Mouse (Mus musculus) embryonic fibroblast, embryonic 13.5 days (primary cell): ENCODE data around the gene Iffo1. TPM values are rescaled to one million over a fixed set of nuclear protein-coding genes. Genes with fewer than 3 reads are reported as not detected.
A peak's percentile ranks its signal among the peaks of the same experiment; 100 is the strongest.

ENCODE experiments used
- H3K27ac ChIP-seq: 2 replicates; pipeline ENCODE4 v1.5.1; 2012; ENCODE audit warnings: low read length, control low read depth, inconsistent platforms; ENCODE audit not compliant: insufficient read depth
- H3K4me1 ChIP-seq: 2 replicates; pipeline ENCODE4 v1.6.1; 2011; ENCODE audit warnings: low read length; ENCODE audit not compliant: control insufficient read depth, insufficient read depth
- H3K4me3 ChIP-seq: 2 replicates; pipeline ENCODE4 v1.5.1; 2011; ENCODE audit warnings: mild to moderate bottlenecking, control low read depth, low read length; ENCODE audit not compliant: insufficient read depth
- CTCF ChIP-seq: IDR thresholded peaks from 2 replicates; pipeline ENCODE4 v1.5.1; 2011; ENCODE audit warnings: mild to moderate bottlenecking, control low read depth, low read length, moderate library complexity, borderline replicate concordance; ENCODE audit not compliant: insufficient read depth
- POLR2A ChIP-seq: IDR thresholded peaks from 2 replicates; pipeline ENCODE4 v1.6.1; 2011; ENCODE audit warnings: low read depth, mild to moderate bottlenecking, control low read depth, low read length, moderate library complexity
- polyA plus RNA-seq: library from polyadenylated mRNA; stranded (reverse); fragments of >200 nt; gene quantifications from 2 replicates; pipeline ENCODE4 v1.2.4, GENCODE M21; 2011; ENCODE audit warnings: low read depth; ENCODE audit not compliant: missing spikeins, insufficient read length

Gene Iffo1
- polyA plus RNA-seq, 1 experiment, result 12.0 TPM

GRCm38 (mm10) chr6:125107705-125108104 lies 37.3 kb upstream of the Iffo1 start:
- Histone ChIP-seq H3K27ac (no peak overlapping the region), H3K4me3 (no peak overlapping the region), H3K4me1 (no peaks in the 10 kb centered on the region)
- no peak for TF ChIP-seq CTCF

DNA sequence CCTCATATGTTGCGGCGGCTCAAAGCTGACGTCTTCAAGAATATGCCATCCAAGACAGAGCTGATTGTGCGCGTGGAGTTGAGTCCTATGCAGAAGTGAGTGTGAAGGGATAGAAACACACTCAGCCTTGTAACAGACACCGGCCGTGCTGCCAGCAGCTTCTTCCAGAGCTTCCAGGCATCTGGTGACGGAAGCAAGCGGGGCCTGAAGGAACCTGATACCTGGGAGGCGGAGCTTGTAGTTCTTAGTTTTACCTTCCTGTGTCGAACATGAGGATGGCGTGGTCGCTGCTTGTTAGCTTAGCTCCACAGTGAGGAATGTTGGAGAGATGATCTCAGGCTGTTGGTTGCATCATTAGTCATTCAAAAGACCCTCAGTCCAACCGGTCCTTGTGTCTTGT lies 35.7 kb upstream of the Iffo1 start:
- H3K4me1 ChIP-seq, result no peaks in the 10 kb centered on the region
- no peak for TF ChIP-seq CTCF
- TF ChIP-seq POLR2A, result no peak
- no peak overlapping the region for H3K27ac ChIP-seq
- H3K4me3 ChIP-seq, result no peak overlapping the region

- no peaks in the 10 kb centered on the region for H3K4me1 ChIP-seq
- 0 out of 2 replicates have a peak, but pooled peaks have one; percentile 38 for TF ChIP-seq CTCF
- TF ChIP-seq POLR2A, result no peak
- H3K4me3 ChIP-seq, result no peak overlapping the region
- H3K27ac ChIP-seq, result no peak overlapping the region
These were observed 34.1 kb upstream of the Iffo1 start for GRCm38 (mm10) chr6:125110927-125111326.

- TF ChIP-seq POLR2A (no peak), CTCF (no peak)
- Histone ChIP-seq H3K27ac (no peak overlapping the region), H3K4me1 (no peaks in the 10 kb centered on the region), H3K4me3 (no peak overlapping the region)
These were observed 32.5 kb upstream of the Iffo1 start for GRCm38 (mm10) chr6:125112553-125112952.

DNA sequence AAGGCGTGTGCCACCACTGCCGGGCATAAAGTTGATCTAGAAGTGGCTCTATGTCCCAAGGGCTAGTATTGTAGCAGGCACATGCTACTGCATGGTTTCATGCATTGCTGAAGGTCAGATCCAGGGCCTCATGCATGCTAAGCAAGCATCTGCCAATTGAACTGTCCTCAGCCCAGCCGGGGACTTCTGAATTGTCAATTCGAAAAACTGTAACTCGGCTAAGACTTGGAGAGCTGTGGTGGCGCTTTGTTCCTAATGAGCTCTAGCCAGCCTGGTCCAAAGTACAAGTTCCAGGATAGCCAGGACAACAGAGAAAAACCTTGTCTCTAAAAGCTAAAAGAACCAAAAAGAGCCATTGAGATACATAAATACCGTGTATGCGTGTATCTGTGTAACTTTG lies 25.7 kb upstream of the Iffo1 start:
- TF ChIP-seq POLR2A (no peak), CTCF (no peak)
- Histone ChIP-seq H3K4me1 (no peaks in the 10 kb centered on the region), H3K27ac (no peak overlapping the region), H3K4me3 (no peak overlapping the region)

GRCm38 (mm10) chr6:125128724-125129123 lies 16.3 kb upstream of the Iffo1 start:
- Histone ChIP-seq H3K4me1 (peaks cover 2% of the 10 kb centered on the region), H3K4me3 (no peak overlapping the region), H3K27ac (no peak overlapping the region)
- TF ChIP-seq CTCF (no peak), POLR2A (no peak)

GRCm38 (mm10) chr6:125129710-125130402 lies 15.2 kb upstream of the Iffo1 start:
- TF ChIP-seq CTCF (no peak), POLR2A (no peak)
- no peak overlapping the region for H3K4me3 ChIP-seq
- peaks cover 5% of the 10 kb centered on the region for H3K4me1 ChIP-seq
- H3K27ac ChIP-seq, result no peak overlapping the region

- Histone ChIP-seq H3K4me3 (peak within 1 kb of the TSS; percentile 87), H3K27ac (peak within 1 kb of the TSS; percentile 75), H3K4me1 (peaks cover 5% of the 10 kb centered on the region)
- TF ChIP-seq CTCF (no peak), POLR2A (peak; percentile 95)
These were observed 13.5 kb upstream of the Iffo1 start, which contains the start of gene Nop2 for GRCm38 (mm10) chr6:125131302-125132156. Nop2 (plus strand) TSS chr6:125131909.

GRCm38 (mm10) chr6:125132470-125132869 lies 12.6 kb upstream of the Iffo1 start:
- TF ChIP-seq POLR2A (no peak), CTCF (no peak)
- Histone ChIP-seq H3K4me1 (peaks cover 5% of the 10 kb centered on the region), H3K27ac (no peak overlapping the region), H3K4me3 (peak overlapping the region; percentile 87)

DNA sequence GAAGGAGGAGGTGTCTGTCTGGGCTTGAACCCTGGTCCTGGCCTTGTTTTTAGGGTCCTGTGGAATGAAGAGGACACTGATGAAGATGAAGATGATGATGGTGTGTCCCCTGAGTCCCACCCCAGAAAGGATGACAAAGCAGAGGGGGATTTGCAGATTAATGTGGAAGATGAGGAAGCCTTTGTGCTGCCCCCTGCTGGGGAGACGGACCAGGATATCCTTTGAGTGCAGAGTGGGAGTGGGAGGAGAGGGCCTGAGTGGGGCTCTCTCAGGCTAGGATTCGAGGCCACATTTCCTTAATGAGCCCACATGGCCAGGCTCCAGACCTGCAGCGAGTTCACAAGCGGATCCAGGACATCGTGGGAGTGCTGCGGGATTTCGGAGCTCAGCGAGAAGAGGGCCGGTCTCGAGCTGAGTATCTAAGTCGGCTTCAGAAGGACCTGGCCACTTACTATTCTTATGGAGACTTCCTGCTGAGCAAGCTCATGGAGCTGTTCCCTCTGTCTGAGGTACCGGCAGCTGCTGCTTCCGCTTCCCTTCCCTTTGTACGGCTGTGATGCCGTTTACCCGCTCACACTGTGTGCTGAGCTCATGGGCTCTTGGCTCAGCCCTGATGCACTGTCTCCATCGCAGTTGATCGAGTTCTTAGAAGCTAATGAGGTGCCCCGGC lies 7.9 kb upstream of the Iffo1 start:
- Histone ChIP-seq H3K4me3 (no peak overlapping the region), H3K27ac (no peak overlapping the region), H3K4me1 (peaks cover 5% of the 10 kb centered on the region)
- TF ChIP-seq CTCF (0 out of 2 replicates have a peak, but pooled peaks have one; percentile 18), POLR2A (no peak)
